Mouse (Mus musculus): ENCODE measurements around the gene Gm13289. TPM values are rescaled to one million over a fixed set of nuclear protein-coding genes. Genes with fewer than 3 reads are reported as not detected.
"Not testable (repeated sequence)": the region's sequence is repeated elsewhere in the genome, so short reads cannot be mapped to it uniquely, and the experiment has no call there.

Gm13289 gene
- polyA plus RNA-seq, 1 experiment from 2014 or later: not detected

DNA sequence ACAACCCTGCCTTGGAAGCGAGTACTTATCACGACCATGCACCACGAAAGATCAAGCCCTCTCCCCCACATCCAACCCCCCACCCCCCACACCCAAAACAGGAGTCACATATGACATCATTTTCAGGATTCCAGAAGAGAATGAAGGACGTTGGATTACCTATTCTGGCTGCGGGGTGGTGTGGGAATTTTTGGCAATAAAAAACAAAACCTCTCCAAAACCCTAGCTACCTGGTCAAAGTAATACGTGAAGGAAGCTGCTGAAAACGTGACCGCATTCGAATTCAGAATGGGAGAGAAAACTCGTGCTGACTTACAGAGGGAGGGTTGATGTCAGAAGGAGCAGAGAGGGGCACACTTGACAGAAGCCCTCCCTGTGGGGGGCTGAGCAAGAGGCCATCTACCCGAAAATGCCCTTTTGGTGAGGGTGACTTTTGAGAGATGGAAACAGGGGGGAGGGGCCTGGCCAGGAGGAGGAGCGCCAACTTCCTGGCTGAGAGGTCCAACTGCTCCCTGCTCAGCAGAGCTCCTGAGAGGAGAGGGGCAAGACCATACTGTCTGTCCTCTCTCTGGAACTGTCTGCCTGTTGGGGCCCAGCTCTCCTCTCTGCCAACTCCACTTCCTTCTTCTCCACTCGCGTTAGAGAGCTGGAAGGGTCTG is 17.0 kb upstream of the Gm13289 start, which contains the start of gene Gm13283:
Gene Gm13283 (plus strand): TSS at position 510 of the 659 bp plus-strand sequence.
- Histone ChIP-seq H3K4me3 (peak within 1 kb of the TSS; percentile 50), H3K27ac (replicated peaks) (peak within 1 kb of the TSS; percentile 67)
- H3K27me3 ChIP-seq (replicated peaks; ENCODE audit: low read depth, poor library complexity, severe bottlenecking); H3K4me1 ChIP-seq; DNase-seq (ENCODE audit: low spot score); H3K36me3 ChIP-seq (replicated peaks); H3K9me3 ChIP-seq: not testable (repeated sequence)
- WGBS: 21% methylated on average over 12 of the region's 14 CpGs

DNA sequence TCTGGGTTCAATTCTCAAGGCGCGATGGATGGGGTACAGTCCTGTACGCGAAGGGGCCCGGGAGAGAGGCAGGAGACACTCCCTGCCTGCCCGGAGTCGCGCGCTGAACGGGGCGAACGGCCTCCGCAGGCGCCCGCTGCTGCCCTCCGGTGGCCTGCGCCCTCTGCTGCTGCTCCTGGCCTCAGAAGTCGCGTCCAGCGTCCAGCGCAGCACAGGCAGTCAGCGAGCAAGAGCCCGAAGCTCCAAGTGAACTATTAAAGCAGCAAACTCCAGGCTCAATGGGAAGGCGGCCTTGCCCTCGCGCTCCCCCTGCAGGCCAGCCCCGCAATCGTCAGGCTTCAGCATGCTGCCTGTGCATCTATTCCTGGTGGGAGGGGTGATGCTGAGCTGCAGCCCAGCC is 16.3 kb upstream of the Gm13289 start:
- Histone ChIP-seq H3K4me3 (peak overlapping the region; percentile 50), H3K27ac (replicated peaks) (peak overlapping the region; percentile 67)
- under 1% methylated on average over 24 of the region's 28 CpGs for WGBS
- not testable (repeated sequence) for H3K9me3 ChIP-seq; H3K36me3 ChIP-seq (replicated peaks); H3K27me3 ChIP-seq (replicated peaks; ENCODE audit: low read depth, poor library complexity, severe bottlenecking); H3K4me1 ChIP-seq
- DNase-seq (ENCODE audit: low spot score): peak; percentile 84

- H3K27me3 ChIP-seq (replicated peaks; ENCODE audit: low read depth, poor library complexity, severe bottlenecking); DNase-seq (ENCODE audit: low spot score); H3K27ac ChIP-seq (replicated peaks); H3K4me1 ChIP-seq; H3K9me3 ChIP-seq; H3K4me3 ChIP-seq; H3K36me3 ChIP-seq (replicated peaks): not testable (repeated sequence)
- 67% methylated on average over 6 of the region's 8 CpGs for WGBS
Observed at GRCm38 (mm10) chr4:88761776-88762175, 14.9 kb upstream of the Gm13289 start.

DNA sequence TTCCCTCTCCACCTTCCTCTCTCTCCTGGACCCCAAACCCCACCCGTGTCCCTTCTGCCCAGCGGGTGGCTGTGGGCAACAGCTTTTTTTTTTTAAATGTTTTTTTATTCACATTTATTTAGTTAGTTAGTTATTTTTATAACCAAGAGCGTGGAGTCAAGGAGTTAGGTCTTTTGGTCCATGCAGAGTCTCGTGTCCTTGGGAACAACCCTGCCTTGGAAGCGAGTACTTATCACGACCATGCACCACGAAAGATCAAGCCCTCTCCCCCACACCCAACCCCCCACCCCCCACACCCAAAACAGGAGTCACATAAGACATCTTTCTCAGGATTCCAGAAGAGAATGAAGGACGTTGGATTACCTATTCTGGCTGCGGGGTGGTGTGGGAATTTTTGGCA is 14.4 kb upstream of the Gm13289 start:
- H3K36me3 ChIP-seq (replicated peaks); H3K4me1 ChIP-seq; H3K27ac ChIP-seq (replicated peaks); H3K27me3 ChIP-seq (replicated peaks; ENCODE audit: low read depth, poor library complexity, severe bottlenecking); H3K9me3 ChIP-seq; H3K4me3 ChIP-seq; DNase-seq (ENCODE audit: low spot score): not testable (repeated sequence)
- 52% methylated on average over 9 of the region's 9 CpGs for WGBS

GRCm38 (mm10) chr4:88763384-88764018 is 13.2 kb upstream of the Gm13289 start:
- peak; percentile 81 for DNase-seq (ENCODE audit: low spot score)
- peak overlapping the region; percentile 50 for H3K4me3 ChIP-seq
- not testable (repeated sequence) for H3K27ac ChIP-seq (replicated peaks); H3K9me3 ChIP-seq; H3K27me3 ChIP-seq (replicated peaks; ENCODE audit: low read depth, poor library complexity, severe bottlenecking); H3K36me3 ChIP-seq (replicated peaks); H3K4me1 ChIP-seq
- WGBS: 3% methylated on average over 42 of the region's 42 CpGs

- not testable (repeated sequence) for H3K4me1 ChIP-seq; H3K4me3 ChIP-seq; H3K9me3 ChIP-seq; H3K27ac ChIP-seq (replicated peaks); H3K36me3 ChIP-seq (replicated peaks); DNase-seq (ENCODE audit: low spot score); H3K27me3 ChIP-seq (replicated peaks; ENCODE audit: low read depth, poor library complexity, severe bottlenecking)
- WGBS: no CpG with 5 or more reads among the region's 32 CpGs
Observed at GRCm38 (mm10) chr4:88773534-88773933, 3.2 kb upstream of the Gm13289 start, which contains the start of gene Gm13290. TSS of gene Gm13290 (plus strand) at chr4:88773834.

- not testable (repeated sequence) for DNase-seq (ENCODE audit: low spot score); H3K27me3 ChIP-seq (replicated peaks; ENCODE audit: low read depth, poor library complexity, severe bottlenecking); H3K4me3 ChIP-seq; H3K9me3 ChIP-seq; H3K36me3 ChIP-seq (replicated peaks); H3K27ac ChIP-seq (replicated peaks); H3K4me1 ChIP-seq
- no CpG with 5 or more reads among the region's 29 CpGs for WGBS
Observed at GRCm38 (mm10) chr4:88779550-88779949, 2.8 kb downstream of the Gm13289 start, which contains the start of gene Gm13272. TSS of gene Gm13272 (plus strand) at chr4:88779850.

GRCm38 (mm10) chr4:88780320-88780719 is 3.6 kb downstream of the Gm13289 start:
- WGBS: 42% methylated on average over 16 of the region's 18 CpGs
- H3K27me3 ChIP-seq (replicated peaks; ENCODE audit: low read depth, poor library complexity, severe bottlenecking); DNase-seq (ENCODE audit: low spot score): not testable (repeated sequence)

DNA sequence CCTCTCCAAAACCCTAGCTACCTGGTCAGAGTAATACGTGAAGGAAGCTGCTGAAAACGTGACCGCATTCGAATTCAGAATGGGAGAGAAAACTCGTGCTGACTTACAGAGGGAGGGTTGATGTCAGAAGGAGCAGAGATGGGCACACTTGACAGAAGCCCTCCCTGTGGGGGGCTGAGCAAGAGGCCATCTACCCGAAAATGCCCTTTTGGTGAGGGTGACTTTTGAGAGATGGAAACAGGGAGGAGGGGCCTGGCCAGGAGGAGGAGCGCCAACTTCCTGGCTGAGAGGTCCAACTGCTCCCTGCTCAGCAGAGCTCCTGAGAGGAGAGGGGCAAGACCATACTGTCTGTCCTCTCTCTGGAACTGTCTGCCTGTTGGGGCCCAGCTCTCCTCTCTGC is 5.1 kb downstream of the Gm13289 start, which contains the start of gene Ifnz:
Gene Ifnz (plus strand): TSS at position 301 of the 400 bp plus-strand sequence.
- H3K27ac ChIP-seq (replicated peaks); DNase-seq (ENCODE audit: low spot score); H3K9me3 ChIP-seq; H3K27me3 ChIP-seq (replicated peaks; ENCODE audit: low read depth, poor library complexity, severe bottlenecking); H3K36me3 ChIP-seq (replicated peaks); H3K4me1 ChIP-seq: not testable (repeated sequence)
- peak within 1 kb of the TSS; percentile 40; the same call in 1 of the 2 replicates for H3K4me3 ChIP-seq
- 24% methylated on average over 5 of the region's 7 CpGs for WGBS

More at GRCm38 (mm10) chr4:88780320-88780719, 3.6 kb downstream of the Gm13289 start:
- H3K4me1 ChIP-seq; H3K4me3 ChIP-seq; H3K36me3 ChIP-seq (replicated peaks); H3K9me3 ChIP-seq; H3K27ac ChIP-seq (replicated peaks): not testable (repeated sequence)

DNA sequence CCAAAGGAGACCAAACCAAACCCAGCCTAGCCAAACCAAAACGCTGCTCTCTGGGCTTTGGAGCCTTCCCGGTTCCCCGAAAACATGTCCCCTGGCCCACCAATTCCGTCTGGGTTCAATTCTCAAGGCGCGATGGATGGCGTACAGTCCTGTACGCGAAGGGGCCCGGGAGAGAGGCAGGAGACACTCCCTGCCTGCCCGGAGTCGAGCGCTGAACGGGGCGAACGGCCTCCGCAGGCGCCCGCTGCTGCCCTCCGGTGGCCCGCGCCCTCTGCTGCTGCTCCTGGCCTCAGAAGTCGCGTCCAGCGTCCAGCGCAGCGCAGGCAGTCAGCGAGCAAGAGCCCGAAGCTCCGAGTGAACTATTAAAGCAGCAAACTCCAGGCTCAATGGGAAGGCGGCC is 5.6 kb downstream of the Gm13289 start:
- H3K4me3 ChIP-seq: peak overlapping the region; percentile 40; the same call in 1 of the 2 replicates
- not testable (repeated sequence) for H3K36me3 ChIP-seq (replicated peaks)
- 2% methylated on average over 15 of the region's 31 CpGs for WGBS

DNA sequence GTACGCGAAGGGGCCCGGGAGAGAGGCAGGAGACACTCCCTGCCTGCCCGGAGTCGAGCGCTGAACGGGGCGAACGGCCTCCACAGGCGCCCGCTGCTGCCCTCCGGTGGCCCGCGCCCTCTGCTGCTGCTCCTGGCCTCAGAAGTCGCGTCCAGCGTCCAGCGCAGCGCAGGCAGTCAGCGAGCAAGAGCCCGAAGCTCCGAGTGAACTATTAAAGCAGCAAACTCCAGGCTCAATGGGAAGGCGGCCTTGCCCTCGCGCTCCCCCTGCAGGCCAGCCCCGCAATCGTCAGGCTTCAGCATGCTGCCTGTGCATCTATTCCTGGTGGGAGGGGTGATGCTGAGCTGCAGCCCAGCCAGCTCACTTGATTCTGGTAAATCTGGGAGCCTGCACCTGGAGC is 8.7 kb downstream of the Gm13289 start, which contains the start of gene Gm13276:
Gene Gm13276 (plus strand): TSS at position 301 of the 400 bp plus-strand sequence.
- H3K27ac ChIP-seq (replicated peaks); H3K4me3 ChIP-seq; H3K9me3 ChIP-seq; H3K27me3 ChIP-seq (replicated peaks; ENCODE audit: low read depth, poor library complexity, severe bottlenecking); DNase-seq (ENCODE audit: low spot score); H3K4me1 ChIP-seq; H3K36me3 ChIP-seq (replicated peaks): not testable (repeated sequence)
- WGBS: no CpG with 5 or more reads among the region's 27 CpGs

More for the DNA sequence above, 5.6 kb downstream of the Gm13289 start:
- not testable (repeated sequence) for H3K9me3 ChIP-seq; DNase-seq (ENCODE audit: low spot score); H3K4me1 ChIP-seq; H3K27ac ChIP-seq (replicated peaks); H3K27me3 ChIP-seq (replicated peaks; ENCODE audit: low read depth, poor library complexity, severe bottlenecking)

- not testable (repeated sequence) for H3K36me3 ChIP-seq (replicated peaks)
Observed at GRCm38 (mm10) chr4:88788402-88788801, 11.7 kb downstream of the Gm13289 start, which contains the start of gene Gm13277. TSS of gene Gm13277 (plus strand) at chr4:88788632.

DNA sequence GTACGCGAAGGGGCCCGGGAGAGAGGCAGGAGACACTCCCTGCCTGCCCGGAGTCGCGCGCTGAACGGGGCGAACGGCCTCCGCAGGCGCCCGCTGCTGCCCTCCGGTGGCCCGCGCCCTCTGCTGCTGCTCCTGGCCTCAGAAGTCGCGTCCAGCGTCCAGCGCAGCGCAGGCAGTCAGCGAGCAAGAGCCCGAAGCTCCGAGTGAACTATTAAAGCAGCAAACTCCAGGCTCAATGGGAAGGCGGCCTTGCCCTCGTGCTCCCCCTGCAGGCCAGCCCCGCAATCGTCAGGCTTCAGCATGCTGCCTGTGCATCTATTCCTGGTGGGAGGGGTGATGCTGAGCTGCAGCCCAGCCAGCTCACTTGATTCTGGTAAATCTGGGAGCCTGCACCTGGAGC is 14.5 kb downstream of the Gm13289 start, which contains the start of gene Gm13278:
Gene Gm13278 (plus strand): TSS at position 301 of the 400 bp plus-strand sequence.
- not testable (repeated sequence) for H3K4me3 ChIP-seq; H3K27me3 ChIP-seq (replicated peaks; ENCODE audit: low read depth, poor library complexity, severe bottlenecking); H3K9me3 ChIP-seq; H3K4me1 ChIP-seq; H3K36me3 ChIP-seq (replicated peaks); DNase-seq (ENCODE audit: low spot score); H3K27ac ChIP-seq (replicated peaks)
- no CpG with 5 or more reads among the region's 28 CpGs for WGBS

More at GRCm38 (mm10) chr4:88788402-88788801, 11.7 kb downstream of the Gm13289 start, which contains the start of gene Gm13277:
- WGBS: 0% methylated on average over 4 of the region's 28 CpGs
- not testable (repeated sequence) for DNase-seq (ENCODE audit: low spot score); H3K9me3 ChIP-seq; H3K27ac ChIP-seq (replicated peaks); H3K27me3 ChIP-seq (replicated peaks; ENCODE audit: low read depth, poor library complexity, severe bottlenecking); H3K4me1 ChIP-seq; H3K4me3 ChIP-seq
